Mouse (Mus musculus) forebrain, embryonic 10.5 days (tissue): Measurements from ENCODE around the gene Ero1lb. TPM values are rescaled to one million over a fixed set of nuclear protein-coding genes. Genes with fewer than 3 reads are reported as not detected.
A peak's percentile ranks its signal among the peaks of the same experiment; 100 is the strongest.
"Not testable (repeated sequence)": the region's sequence is repeated elsewhere in the genome, so short reads cannot be mapped to it uniquely, and the experiment has no call there.

ENCODE experiments used
- DNase-seq: peaks from one replicate; pipeline ENCODE4 v3.0.0-alpha.2; 2017; ENCODE audit warnings: low spot score; ENCODE audit errors: extremely low spot score
- H3K27ac ChIP-seq: fragments of 300-500 bp; sonication (generic); 2 replicates; pipeline ENCODE4 v1.5.1; 2016; ENCODE audit warnings: mild to moderate bottlenecking
- H3K27me3 ChIP-seq: fragments of 300-500 bp; sonication (generic); 2 replicates; pipeline ENCODE4 v1.6.1; 2016; ENCODE audit warnings: mild to moderate bottlenecking; ENCODE audit not compliant: poor library complexity, severe bottlenecking
- H3K36me3 ChIP-seq: fragments of 300-500 bp; sonication (generic); replicated peaks from 2 replicates; pipeline ENCODE4 v1.6.1; 2016; ENCODE audit warnings: mild to moderate bottlenecking, moderate library complexity
- H3K4me1 ChIP-seq: fragments of 300-500 bp; sonication (generic); 2 replicates; pipeline ENCODE4 v1.6.1; 2016
- H3K4me3 ChIP-seq: fragments of 300-500 bp; sonication (generic); 2 replicates; pipeline ENCODE4 v1.5.1; 2016; ENCODE audit warnings: mild to moderate bottlenecking, moderate library complexity
- H3K9me3 ChIP-seq: fragments of 300-500 bp; sonication (generic); 2 replicates; pipeline ENCODE4 v1.6.1; 2016; ENCODE audit warnings: mild to moderate bottlenecking, moderate library complexity
- WGBS: fragments of 180-500 bp; shearing (Covaris S2); methylation state at CpG from one replicate; pipeline ENCODE4 v1.1.7; 2016; 5-methylcytosine and 5-hydroxymethylcytosine counted together
- polyA plus RNA-seq: library from polyadenylated mRNA; unstranded; fragments of >200 nt; fragmentation: Nextera tagmentation; extraction: Ambion mirVana; gene quantifications from 2 replicates; pipeline ENCODE4 v1.2.1, GENCODE M21; 2016

Ero1lb gene
- polyA plus RNA-seq, 1 experiment from 2014 or later, result 8.2 TPM

GRCm38 (mm10) chr13:12650877-12651176 is 85.2 kb downstream of the Ero1lb start:
- H3K4me1 ChIP-seq, H3K9me3 ChIP-seq, H3K36me3 ChIP-seq, H3K27ac ChIP-seq, H3K27me3 ChIP-seq: not testable (repeated sequence)
- peak overlapping the region; percentile 52 for H3K4me3 ChIP-seq
- WGBS, result under 1% methylated on average over 13 of the region's 13 CpGs
- DNase-seq, result peak; percentile 49

Other genes starting within 250 kb of the Ero1lb start
- gene Actn2, start 225.1 kb upstream of the Ero1lb start, polyA plus RNA-seq, result 1.8 and 2.2 TPM in 2 replicates
- gene Heatr1, start 170.8 kb upstream of the Ero1lb start, polyA plus RNA-seq, result 45.0 and 45.5 TPM in 2 replicates
- 7.2 and 7.5 TPM in 2 replicates for gene Lgals8, start 100.9 kb upstream of the Ero1lb start, polyA plus RNA-seq
- gene Edaradd, start 45.4 kb upstream of the Ero1lb start, polyA plus RNA-seq, result 2.0 and 2.3 TPM in 2 replicates
- gene Prl2c3, start 234.2 kb downstream of the Ero1lb start, polyA plus RNA-seq, result 0.21 TPM in 1 of 2 replicates, not detected in the other